Mouse (Mus musculus): ENCODE results near the gene Fancd2os.

The Fancd2os gene

DNA sequence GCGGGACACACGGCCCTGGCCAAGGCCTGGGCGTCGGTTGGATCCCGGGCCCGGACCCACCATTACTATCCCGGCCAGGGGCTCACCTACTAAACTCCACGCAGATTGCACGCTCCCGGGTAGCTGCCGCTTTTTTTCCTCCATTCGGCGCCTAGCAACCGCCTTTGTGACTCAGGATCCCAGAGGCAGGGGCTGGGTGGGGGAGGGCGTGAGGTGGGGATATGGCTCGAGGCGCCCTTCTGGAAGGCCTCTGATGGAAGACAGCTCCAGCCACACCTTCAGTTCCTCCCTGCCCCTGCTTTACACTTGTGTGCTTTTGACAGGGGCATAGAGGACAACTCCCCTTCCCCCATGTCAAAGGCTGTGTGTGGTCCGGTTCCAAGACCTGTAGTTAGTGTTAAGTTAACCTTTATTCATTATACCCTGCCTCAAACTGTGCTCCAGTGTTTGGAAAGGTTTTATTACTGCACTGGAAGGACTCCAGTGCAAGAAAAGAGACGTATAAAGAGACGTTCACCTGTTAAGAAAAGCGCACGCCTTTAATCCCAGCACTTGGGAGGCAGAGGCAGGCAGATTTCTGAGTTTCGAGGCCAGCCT lies at the start of gene Fancd2os:
Fancd2os (minus strand) TSS at position 173 of the 597 bp plus-strand sequence.
- in situ Hi-C loops (cut with MboI, MseI): no loop called here

DNA sequence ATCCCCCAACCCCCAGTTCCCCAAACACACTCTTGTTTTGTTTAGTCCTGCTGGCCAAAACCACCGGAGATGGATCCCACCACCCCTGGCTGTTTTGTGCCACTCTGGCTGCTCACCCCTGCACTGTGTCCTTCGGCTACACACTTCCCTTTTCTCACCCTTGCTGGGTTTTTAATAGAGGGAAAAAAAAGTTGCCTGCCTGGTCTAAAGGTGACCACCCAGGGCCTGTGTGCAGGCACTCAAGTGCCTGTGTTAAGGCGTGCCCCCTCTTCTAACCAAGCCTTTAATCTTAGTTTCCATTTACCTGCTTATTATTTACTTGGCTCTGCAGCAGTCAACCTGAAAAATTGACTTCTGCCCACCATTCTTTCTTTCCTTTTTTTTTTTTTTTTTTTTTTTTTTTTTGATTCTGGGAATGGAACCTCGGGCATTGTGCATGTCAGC lies 49.7 kb upstream of the Fancd2os start:
- in situ Hi-C loops (cut with MboI, MseI): no loop called here

DNA sequence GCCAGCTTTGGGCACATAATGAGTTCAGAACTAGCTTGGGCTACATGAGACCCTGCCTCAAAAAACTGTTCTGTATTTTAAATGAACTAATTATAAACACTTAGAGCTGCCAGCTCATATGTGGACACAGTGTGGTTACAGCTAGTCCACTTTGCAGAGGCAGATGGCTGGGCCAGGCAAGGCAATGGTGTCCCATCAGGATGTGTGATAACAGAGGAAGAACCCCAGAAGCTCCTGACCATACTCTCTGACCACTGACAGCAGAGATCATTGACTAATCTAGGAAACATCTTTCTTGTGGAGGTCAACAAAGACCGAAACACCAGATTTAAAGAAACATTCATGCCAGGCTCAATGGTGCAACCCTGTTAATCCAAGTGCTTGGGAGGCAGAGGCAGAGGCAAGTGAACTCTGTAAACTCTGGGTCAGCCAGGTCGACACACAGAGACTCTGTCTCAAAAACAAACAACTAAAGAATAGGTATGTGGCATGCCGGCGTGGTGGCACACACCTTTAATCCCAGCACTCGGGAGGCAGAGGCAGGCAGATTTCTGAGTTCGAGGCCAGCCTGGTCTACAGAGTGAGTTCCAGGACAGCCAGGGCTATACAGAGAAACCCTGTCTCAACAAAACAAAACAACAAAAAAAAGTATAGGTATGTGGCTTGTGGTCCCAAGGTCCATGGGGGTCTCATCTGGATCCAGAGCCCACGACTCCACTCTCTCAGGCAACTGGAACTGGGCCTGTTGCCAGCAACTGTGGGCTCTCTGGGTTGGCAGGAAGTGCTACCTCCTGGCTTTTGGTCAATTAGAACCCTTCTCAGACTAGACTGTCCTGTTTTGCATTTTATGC lies 49.1 kb upstream of the Fancd2os start:
- in situ Hi-C loops (cut with MboI, MseI): no loop called here

DNA sequence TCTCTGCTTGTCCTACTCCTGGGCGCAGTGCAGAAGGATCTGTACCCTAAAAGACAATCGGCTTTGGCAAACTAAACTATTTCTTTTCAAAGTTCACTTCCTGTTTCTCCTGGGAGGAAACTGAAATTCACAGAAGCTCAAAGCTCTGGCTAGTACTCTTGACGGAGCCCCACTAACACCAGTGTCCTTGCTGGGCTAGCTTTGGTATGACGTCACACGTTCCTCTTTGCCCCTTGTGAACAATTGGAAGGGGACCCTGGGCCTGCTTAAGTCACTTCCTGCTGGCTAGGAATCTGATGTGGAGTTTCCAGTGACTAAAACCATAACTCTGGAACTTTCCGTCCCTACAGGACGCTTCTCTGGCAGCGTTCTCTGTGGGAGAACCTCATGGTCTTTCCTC lies 44.3 kb upstream of the Fancd2os start:
- in situ Hi-C loops (cut with MboI, MseI): no loop called here

DNA sequence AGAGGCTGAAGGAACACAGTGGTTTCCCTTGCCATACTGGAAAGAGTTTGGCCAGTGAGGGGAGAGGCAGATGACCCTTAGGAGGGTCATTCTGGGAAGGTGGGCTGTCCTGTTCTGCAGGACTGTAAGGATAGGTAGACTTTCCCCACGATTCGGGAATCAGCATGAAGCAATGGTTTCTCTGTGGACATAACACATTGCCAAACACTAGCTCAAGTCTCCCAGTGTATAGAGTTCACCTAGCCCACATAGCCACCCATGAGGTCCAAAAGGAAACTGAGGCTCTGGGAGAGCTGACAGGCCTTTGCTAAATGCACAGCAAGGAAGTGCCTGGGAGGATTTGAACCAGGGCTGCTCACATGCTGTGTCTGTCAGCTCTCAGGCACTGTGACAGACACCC lies 43.5 kb upstream of the Fancd2os start:
- in situ Hi-C loops (cut with MboI, MseI): no loop called here

DNA sequence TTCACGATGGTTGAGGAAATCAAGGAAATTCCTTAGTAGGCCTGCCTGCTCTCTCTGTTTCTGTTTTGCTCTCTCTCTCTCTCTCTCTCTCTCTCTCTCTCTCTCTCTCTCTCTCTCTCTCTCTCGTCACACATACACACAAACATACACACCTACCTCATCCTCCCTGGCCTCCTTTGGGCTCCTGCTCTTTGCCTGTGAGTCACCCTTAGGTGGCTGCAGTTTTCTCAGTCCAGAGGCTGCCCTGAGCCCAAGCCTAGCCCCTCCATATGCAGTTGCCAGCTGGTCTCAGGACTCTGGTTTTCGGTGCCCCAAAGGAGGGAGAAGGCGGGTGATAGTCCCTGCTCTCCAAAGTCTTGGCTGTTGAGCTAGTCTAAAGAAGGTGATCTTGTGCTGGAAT lies 42.5 kb upstream of the Fancd2os start:
- in situ Hi-C loops (cut with MboI, MseI): no loop called here

DNA sequence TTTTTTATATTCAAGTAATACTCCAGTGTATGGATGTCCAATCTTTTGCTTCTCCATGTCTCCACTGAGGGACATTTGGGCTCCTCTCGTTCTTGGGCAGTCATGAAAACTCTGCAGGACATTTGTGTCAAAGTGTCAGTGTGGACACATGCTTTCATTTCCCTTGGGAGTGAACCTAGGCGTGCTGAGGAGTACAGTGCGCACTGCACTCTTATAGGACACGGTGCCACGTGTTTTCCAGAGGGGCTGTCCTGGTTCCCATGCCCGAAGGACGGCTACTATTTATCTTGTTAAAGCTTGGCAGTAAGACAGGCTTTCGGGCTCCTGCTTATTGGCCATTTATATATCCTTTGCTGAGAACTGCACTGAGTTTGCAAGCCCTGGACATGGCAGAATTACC lies 42.1 kb upstream of the Fancd2os start:
- in situ Hi-C loops (cut with MboI, MseI): no loop called here

DNA sequence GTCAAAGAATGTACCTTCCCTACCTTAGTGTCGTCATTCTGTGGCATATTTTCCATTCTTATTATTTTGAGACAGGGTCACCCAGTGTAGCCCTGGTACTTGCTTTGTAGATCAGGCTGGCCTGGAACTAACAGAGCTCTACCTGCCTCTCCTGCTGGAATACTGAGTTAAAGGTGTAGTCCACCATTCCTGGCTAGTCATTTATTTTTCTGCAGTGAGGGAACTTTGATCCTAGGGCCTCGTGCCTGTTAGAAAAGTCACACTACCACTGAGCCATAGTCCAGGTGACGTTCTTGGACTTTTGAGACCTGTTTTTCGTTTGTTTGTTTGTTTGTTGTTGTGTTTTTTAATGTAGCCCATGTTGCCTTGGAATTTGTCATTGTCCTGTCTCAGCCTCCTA lies 38.7 kb upstream of the Fancd2os start:
- in situ Hi-C loops (cut with MboI, MseI): loop anchor here (5.0 kb wide), 1 partner anchor 33 kb away; no protein-coding TSS in a partner anchor

DNA sequence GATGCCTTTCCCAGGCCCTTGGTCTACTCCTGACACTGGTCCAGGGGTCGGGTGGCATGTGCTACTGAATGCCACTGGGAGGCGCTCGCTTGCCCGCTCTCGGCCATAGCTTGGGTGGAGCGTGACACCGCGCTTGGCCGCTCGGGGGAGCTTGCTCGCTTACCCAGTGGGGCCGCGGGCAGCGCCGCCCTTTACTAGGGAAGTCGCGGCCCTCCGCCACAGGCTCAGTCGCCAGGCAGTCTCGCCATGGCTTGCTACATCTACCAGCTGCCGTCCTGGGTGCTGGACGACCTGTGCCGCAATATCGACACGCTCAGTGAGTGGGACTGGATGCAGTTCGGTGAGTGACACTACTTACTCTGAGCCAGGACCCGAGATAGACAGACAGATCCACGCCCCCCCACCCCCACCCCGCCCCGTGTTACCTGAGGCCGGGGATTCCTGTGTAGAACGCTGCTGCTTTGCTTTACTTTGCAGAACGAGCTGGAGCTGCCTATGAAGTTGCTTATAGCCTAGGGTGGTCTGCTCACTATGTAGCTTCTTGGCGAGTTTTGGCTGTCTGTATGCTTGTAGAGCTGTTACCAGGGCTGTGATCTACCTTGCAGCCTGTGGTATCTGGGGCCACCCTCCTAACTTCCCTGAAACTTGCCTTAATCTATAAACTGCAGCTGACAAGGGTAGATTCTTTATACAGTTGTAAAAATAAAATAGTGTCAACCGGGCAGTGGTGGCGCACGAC lies 38.0 kb upstream of the Fancd2os start, which contains the start of gene Irak2:
Irak2 (plus strand) TSS at position 166 of the 739 bp plus-strand sequence.
- in situ Hi-C loops (cut with MboI, MseI): loop anchor here (5.0 kb wide), 1 partner anchor 34 kb away; no protein-coding TSS in a partner anchor

DNA sequence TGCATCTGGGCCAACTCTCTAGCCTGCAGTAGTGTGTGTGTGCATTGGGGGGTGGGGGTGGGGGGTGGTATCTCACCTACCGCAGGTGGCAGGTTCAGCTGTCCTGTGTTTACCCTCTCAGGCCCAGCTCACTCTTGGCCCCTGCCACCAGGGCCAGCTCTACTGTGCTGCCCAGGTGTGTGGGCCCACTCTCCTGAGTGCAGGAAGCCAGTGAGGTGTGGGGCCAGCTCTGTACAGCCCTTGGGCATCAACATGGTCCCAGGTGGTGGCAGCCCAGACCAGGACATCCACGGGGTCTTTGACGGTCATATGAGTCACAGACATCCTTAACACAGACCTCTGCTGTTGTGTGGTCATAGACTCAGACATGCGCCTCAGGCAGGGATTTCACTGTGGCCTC lies 32.3 kb upstream of the Fancd2os start:
- in situ Hi-C loops (cut with MboI, MseI): no loop called here

DNA sequence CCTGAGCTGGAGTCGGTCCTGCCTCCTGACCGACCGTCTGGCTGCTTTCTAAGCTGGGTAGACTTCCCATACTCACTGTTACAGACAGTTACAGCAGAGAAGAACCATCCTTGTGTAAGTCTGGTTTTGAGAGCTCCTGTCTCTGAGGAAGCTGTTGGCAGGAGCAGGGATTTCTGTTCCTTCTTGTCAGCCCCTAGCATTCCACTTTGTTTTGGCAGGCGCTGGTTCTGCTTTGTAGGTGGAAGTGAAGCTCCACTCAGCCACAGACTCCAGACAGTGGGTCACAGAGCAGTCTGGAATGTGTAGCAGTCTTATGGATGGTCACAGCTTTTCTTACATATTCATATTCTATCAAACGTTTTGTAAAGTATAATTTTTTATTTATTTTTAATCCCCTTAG lies 29.8 kb upstream of the Fancd2os start:
- in situ Hi-C loops (cut with MboI, MseI): no loop called here

DNA sequence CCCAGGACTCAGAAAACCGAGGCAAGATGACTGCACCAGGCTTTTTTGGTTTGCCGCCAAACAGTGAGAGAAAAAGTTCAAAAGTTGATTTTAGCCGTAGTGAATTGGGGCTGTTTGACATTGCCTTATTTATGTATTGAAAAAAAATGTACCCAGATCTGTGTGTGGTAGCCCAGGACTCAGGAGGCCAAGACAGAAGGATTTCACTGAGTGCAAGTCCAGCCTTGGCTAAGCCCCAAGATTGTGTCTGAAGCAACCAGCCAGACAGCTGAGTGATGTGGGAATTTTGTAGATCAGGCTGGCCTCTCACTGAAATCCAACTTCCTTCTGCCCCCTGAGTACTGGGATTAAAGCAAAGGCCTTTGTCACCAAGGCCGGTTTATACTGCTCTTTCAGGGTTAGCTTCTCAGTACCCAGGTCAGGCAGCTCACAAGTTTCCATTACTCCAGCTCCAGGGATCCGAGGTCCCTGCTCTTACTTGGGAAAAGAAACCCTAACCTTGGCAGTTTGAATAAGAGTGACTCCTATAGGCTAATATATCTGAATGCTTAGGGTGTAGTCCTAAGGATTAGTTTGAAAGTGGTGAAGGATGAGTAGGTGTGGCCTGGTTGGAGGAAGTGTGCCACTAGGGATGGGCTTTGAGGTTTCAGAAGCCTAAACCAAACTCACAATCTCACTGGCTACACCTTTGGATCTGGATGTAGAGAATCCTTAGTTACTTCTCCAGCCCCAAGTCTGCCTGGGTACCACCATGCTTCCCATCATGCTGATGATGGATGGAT lies 24.7 kb upstream of the Fancd2os start:
- in situ Hi-C loops (cut with MboI, MseI): no loop called here

DNA sequence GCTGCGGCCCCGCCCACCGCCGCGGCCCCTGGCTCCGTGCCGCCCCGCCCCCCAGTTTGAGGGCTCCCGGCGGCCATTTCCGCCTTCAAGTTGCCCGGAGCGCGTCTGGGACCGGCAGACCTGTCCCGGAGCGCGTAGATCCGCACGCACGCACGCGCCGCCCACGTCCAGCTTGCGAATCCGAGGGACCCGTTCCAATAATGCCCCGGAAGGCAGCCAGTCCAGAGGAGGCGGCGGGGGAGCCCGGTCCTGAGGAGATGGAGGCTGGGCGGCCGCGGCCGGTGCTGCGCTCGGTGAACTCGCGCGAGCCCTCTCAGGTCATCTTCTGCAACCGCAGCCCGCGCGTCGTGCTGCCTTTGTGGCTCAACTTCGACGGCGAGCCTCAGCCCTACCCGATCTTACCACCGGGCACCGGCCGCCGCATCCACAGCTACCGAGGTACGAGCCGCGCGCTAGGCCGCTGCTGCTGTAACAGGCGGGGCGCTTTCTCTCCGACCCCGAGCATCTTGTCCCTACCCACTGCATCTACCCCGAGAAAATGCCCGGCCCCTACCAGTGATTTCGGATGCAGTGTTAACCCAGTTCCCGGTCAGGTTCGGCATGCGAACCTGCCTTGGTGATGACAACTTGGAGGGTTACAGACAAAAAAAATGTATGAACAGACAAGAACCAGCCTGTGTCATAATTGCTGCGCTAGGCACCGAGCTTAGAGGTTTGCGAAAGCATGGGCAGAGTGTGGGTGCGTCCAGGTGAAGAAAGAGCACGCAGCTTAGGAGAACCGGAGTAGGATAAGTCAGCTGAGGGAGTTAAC lies 23.6 kb upstream of the Fancd2os start, which contains the start of gene Vhl:
Vhl (plus strand) TSS at position 19 of the 811 bp plus-strand sequence.
- in situ Hi-C loops (cut with MboI, MseI): no loop called here

DNA sequence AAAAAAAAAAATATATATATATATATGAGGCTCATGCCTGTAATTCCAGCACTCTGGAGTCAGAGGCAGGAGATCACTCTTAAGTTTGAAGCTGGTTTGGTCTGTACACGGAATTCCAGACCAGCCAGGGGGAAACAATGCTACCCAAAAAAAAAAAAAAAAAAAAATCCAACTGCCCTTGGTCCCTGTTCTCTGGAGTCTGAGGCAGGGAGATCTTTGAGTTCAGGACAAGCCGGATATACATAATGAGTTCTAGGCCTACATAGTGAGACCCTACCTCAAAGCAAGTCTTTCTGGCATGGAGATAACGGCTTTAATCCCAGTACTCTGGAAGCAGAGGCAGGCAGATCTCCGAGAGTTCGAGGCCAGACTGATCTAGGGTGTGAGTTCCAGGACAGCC lies 22.9 kb upstream of the Fancd2os start:
- in situ Hi-C loops (cut with MboI, MseI): no loop called here

DNA sequence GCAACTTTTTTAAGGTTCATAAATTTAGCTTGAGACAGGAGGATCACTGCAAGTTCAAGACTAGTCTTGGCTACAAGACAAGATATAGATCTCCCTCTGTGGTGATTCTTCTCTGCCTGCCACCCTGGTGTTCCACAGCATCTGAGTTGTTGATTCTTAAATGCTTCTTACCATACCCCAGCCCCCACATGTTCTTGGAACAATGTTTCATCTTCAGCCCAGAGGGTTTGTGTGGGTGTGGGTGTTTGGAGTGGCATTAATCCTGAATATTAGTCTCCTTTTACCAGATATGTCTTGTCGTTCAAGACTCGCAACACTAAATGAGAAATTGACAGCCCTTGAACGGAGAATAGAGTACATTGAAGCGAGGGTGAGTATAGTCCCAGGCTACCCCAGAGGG lies 15.0 kb upstream of the Fancd2os start:
- in situ Hi-C loops (cut with MboI, MseI): loop anchor here (10.0 kb wide), 1 partner anchor 921 kb away; the partner anchor contains the start of gene Rad18

DNA sequence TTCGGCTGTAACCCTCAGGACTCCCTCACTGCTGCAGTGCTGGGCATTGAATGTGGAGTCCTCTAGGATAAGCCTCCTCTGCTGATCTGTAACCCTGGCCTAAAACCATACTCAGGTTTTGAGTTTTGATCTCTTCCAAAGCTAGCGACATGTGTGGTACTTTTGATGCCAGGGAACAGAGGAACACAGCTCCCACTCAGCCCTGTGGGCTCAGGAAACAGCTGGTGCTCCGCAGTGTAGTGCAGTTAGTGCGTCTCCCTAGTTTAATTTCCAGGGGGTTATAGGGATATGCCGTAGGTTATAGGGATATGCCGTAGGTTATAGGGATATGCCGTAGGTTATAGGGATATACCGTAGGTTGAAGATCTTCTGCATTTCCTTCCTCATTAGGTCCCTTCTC lies 14.5 kb upstream of the Fancd2os start:
- in situ Hi-C loops (cut with MboI, MseI): loop anchor here (10.0 kb wide), 1 partner anchor 920 kb away; the partner anchor contains the start of gene Rad18

DNA sequence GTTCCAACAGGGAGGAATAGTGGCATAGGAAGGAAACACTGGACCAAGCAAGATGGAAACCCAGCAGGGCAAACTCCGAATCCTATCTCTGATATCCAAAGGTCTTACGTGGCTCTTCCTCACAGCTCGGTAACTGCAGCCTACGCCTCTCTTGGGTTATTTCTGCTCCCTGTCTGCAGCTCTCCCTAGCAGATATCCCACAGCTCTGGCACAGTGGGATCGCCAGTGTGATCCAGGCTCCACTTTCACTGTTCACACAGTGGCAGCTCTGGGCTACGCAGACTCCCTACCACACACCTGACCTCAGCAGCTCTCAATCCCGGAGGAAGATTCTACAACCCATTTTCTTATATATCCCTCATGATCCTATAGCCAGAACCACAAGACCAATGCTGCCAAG lies 13.6 kb upstream of the Fancd2os start:
- in situ Hi-C loops (cut with MboI, MseI): loop anchor here (10.0 kb wide), 1 partner anchor 919 kb away; the partner anchor contains the start of gene Rad18

DNA sequence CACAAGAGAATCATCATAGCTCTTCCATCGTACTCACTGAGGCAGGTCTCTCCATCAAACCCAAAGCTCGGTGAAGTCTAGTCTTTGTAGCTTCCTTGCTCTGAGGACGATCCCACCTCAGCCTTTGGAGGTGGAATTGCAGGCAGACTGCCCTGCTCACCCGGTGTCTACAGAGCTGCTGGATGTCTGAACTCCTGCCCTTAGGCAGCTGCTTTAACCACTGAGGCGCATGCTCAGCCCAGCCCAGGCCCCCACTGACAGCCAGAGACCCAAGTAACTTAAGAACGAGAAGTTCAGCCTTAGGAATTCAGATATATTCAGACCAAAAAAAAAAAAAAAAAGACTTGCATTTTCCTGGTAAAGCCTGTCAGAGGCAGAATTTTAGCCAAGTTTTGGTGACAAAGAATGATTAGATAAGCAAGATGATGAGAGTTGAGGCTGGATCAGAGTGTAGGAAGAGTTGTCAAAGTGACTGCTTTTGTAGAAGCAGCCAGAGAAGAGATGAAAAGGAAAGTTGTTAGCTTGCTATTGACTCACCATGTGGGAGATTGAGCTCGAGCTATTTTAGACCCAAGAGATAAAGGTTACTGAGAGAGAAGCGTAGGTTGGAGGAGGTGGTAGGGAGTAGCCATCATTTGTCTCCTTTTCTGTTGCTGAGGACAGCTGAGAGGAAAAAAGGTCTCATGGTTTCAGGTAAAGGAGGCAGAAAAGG lies 11.9 kb upstream of the Fancd2os start:
- in situ Hi-C loops (cut with MboI, MseI): loop anchor here (10.0 kb wide), 1 partner anchor 918 kb away; the partner anchor contains the start of gene Rad18

DNA sequence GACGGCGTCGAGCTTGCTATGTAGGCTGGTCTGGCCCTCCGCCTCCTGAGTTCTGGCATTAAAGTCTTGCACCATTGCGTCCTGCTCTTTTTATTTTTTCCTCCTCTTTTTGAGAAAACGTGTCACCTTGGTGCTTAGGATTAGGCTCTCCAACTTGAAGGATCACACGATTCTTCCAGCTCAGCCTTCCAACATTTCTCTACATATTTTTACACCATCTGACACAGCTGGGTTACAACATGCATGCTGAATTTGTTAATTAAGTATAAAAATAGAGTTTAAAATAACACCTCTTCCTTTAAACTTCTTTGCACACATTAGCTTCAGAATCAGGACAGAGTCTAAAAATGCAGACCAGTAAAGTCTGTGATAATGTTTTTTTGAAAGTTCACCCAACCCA lies 8.8 kb upstream of the Fancd2os start:
- in situ Hi-C loops (cut with MboI, MseI): no loop called here

DNA sequence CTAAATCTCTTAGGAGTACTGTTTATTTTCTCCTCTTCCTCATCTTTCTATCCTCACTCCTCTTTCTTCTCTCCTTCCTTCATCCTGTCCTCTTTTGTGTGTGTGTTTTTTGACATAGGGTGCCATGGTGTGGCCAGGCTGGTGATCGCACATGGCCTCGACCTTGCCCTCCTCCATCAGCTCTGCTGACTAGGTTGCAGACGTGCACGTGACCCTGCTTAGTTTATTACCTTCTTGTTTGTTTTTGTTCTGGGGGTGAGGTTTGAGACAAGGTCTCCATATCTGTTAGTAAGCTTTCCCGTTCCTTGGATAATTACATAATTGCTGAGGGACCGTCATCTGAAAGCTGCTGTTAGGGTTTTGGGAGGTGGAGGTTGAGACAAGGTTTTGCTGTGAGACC lies 8.4 kb upstream of the Fancd2os start:
- in situ Hi-C loops (cut with MboI, MseI): no loop called here

Data from regulatory T cell (primary cell).